Mouse (Mus musculus): ENCODE results near the gene Gatad2b. TPM values are rescaled to one million over a fixed set of nuclear protein-coding genes. Genes with fewer than 3 reads are reported as not detected.
"Not testable (repeated sequence)": the region's sequence is repeated elsewhere in the genome, so short reads cannot be mapped to it uniquely, and the experiment has no call there.

Gatad2b gene
- polyA plus RNA-seq, 1 experiment = 0.37 TPM

- Histone ChIP-seq H3K9me3 (ENCODE audit: control insufficient read depth, low read length) (no peaks in the 10 kb centered on the region), H3K36me3 (ENCODE audit: control insufficient read depth) (peaks cover 69% of the 10 kb centered on the region), H3K27me3 (ENCODE audit: control insufficient read depth) (no peaks in the 10 kb centered on the region), H3K4me1 (ENCODE audit: control insufficient read depth) (peaks cover 2% of the 10 kb centered on the region; the same call in 1 of the 2 replicates), H3K4me3 (replicated peaks) (no peak overlapping the region)
- TF ChIP-seq TAL1 (IDR thresholded peaks at IDR 0.05; ENCODE audit: low read length) = no peak
Measured at GRCm38 (mm10) chr3:90275286-90275685, 17.7 kb upstream of the Gatad2b start.

GRCm38 (mm10) chr3:90276858-90277257, 16.1 kb upstream of the Gatad2b start:
- no peak for TF ChIP-seq GATA1 (IDR thresholded peaks at IDR 0.05; ENCODE audit: low read length)
- no peak for TF ChIP-seq TAL1 (IDR thresholded peaks at IDR 0.05; ENCODE audit: low read length)
- H3K36me3 ChIP-seq (ENCODE audit: control insufficient read depth) = peaks cover 65% of the 10 kb centered on the region

GRCm38 (mm10) chr3:90277793-90278192, 15.2 kb upstream of the Gatad2b start:
- Histone ChIP-seq H3K9me3 (ENCODE audit: control insufficient read depth, low read length) (no peaks in the 10 kb centered on the region), H3K4me1 (ENCODE audit: control insufficient read depth) (peaks cover 2% of the 10 kb centered on the region; the same call in 1 of the 2 replicates), H3K4me3 (replicated peaks) (no peak overlapping the region), H3K36me3 (ENCODE audit: control insufficient read depth) (peaks cover 56% of the 10 kb centered on the region), H3K27me3 (ENCODE audit: control insufficient read depth) (no peaks in the 10 kb centered on the region)
- no peak for TF ChIP-seq TAL1 (IDR thresholded peaks at IDR 0.05; ENCODE audit: low read length)
- TF ChIP-seq GATA1 (IDR thresholded peaks at IDR 0.05; ENCODE audit: low read length) = no peak

More at GRCm38 (mm10) chr3:90276858-90277257, 16.1 kb upstream of the Gatad2b start:
- Histone ChIP-seq H3K27me3 (ENCODE audit: control insufficient read depth) (no peaks in the 10 kb centered on the region), H3K9me3 (ENCODE audit: control insufficient read depth, low read length) (no peaks in the 10 kb centered on the region), H3K4me3 (replicated peaks) (no peak overlapping the region), H3K4me1 (ENCODE audit: control insufficient read depth) (peaks cover 2% of the 10 kb centered on the region; the same call in 1 of the 2 replicates)

- Histone ChIP-seq H3K27me3 (ENCODE audit: control insufficient read depth) (no peaks in the 10 kb centered on the region), H3K4me3 (replicated peaks) (no peak overlapping the region), H3K4me1 (ENCODE audit: control insufficient read depth) (peaks cover 2% of the 10 kb centered on the region; the same call in 1 of the 2 replicates), H3K9me3 (ENCODE audit: control insufficient read depth, low read length) (no peaks in the 10 kb centered on the region), H3K36me3 (ENCODE audit: control insufficient read depth) (peaks cover 54% of the 10 kb centered on the region)
- no peak for TF ChIP-seq GATA1 (IDR thresholded peaks at IDR 0.05; ENCODE audit: low read length)
- no peak for TF ChIP-seq TAL1 (IDR thresholded peaks at IDR 0.05; ENCODE audit: low read length)
Measured at GRCm38 (mm10) chr3:90278211-90278610, 14.8 kb upstream of the Gatad2b start.

GRCm38 (mm10) chr3:90279216-90279615, 13.8 kb upstream of the Gatad2b start:
- TF ChIP-seq GATA1 (IDR thresholded peaks at IDR 0.05; ENCODE audit: low read length) (no peak), TAL1 (IDR thresholded peaks at IDR 0.05; ENCODE audit: low read length) (no peak)
- peaks cover 44% of the 10 kb centered on the region for H3K36me3 ChIP-seq (ENCODE audit: control insufficient read depth)
- H3K4me3 ChIP-seq (replicated peaks) = no peak overlapping the region
- H3K9me3 ChIP-seq (ENCODE audit: control insufficient read depth, low read length) = no peaks in the 10 kb centered on the region
- H3K27me3 ChIP-seq (ENCODE audit: control insufficient read depth) = no peaks in the 10 kb centered on the region
- H3K4me1 ChIP-seq (ENCODE audit: control insufficient read depth) = peaks cover 2% of the 10 kb centered on the region; the same call in 1 of the 2 replicates

- H3K4me1 ChIP-seq (ENCODE audit: control insufficient read depth) = peaks cover 2% of the 10 kb centered on the region; the same call in 1 of the 2 replicates
- H3K36me3 ChIP-seq (ENCODE audit: control insufficient read depth) = peaks cover 43% of the 10 kb centered on the region
- no peaks in the 10 kb centered on the region for H3K9me3 ChIP-seq (ENCODE audit: control insufficient read depth, low read length)
- H3K27me3 ChIP-seq (ENCODE audit: control insufficient read depth) = no peaks in the 10 kb centered on the region
- no peak overlapping the region for H3K4me3 ChIP-seq (replicated peaks)
- TF ChIP-seq GATA1 (IDR thresholded peaks at IDR 0.05; ENCODE audit: low read length) (no peak), TAL1 (IDR thresholded peaks at IDR 0.05; ENCODE audit: low read length) (no peak)
Measured at GRCm38 (mm10) chr3:90279743-90280142, 13.2 kb upstream of the Gatad2b start.

GRCm38 (mm10) chr3:90280708-90281107, 12.3 kb upstream of the Gatad2b start:
- H3K4me3 ChIP-seq (replicated peaks) = no peak overlapping the region
- no peaks in the 10 kb centered on the region for H3K9me3 ChIP-seq (ENCODE audit: control insufficient read depth, low read length)
- TF ChIP-seq TAL1 (IDR thresholded peaks at IDR 0.05; ENCODE audit: low read length) = no peak
- TF ChIP-seq GATA1 (IDR thresholded peaks at IDR 0.05; ENCODE audit: low read length) = no peak
- H3K27me3 ChIP-seq (ENCODE audit: control insufficient read depth) = no peaks in the 10 kb centered on the region
- H3K4me1 ChIP-seq (ENCODE audit: control insufficient read depth) = peaks cover 2% of the 10 kb centered on the region; the same call in 1 of the 2 replicates
- peaks cover 38% of the 10 kb centered on the region for H3K36me3 ChIP-seq (ENCODE audit: control insufficient read depth)

- Histone ChIP-seq H3K4me3 (replicated peaks) (no peak overlapping the region), H3K36me3 (ENCODE audit: control insufficient read depth) (peaks cover 12% of the 10 kb centered on the region), H3K4me1 (ENCODE audit: control insufficient read depth) (no peaks in the 10 kb centered on the region), H3K9me3 (ENCODE audit: control insufficient read depth, low read length) (no peaks in the 10 kb centered on the region), H3K27me3 (ENCODE audit: control insufficient read depth) (no peaks in the 10 kb centered on the region)
- TF ChIP-seq TAL1 (IDR thresholded peaks at IDR 0.05; ENCODE audit: low read length) (no peak), GATA1 (IDR thresholded peaks at IDR 0.05; ENCODE audit: low read length) (no peak)
Measured at GRCm38 (mm10) chr3:90284150-90284549, 8.8 kb upstream of the Gatad2b start.

- peaks cover 20% of the 10 kb centered on the region for H3K4me1 ChIP-seq (ENCODE audit: control insufficient read depth)
- not testable (repeated sequence) for H3K36me3 ChIP-seq (ENCODE audit: control insufficient read depth); H3K27me3 ChIP-seq (ENCODE audit: control insufficient read depth); H3K9me3 ChIP-seq (ENCODE audit: control insufficient read depth, low read length); H3K4me3 ChIP-seq (replicated peaks)
Measured at GRCm38 (mm10) chr3:90289403-90289802, 3.6 kb upstream of the Gatad2b start.

- no peaks in the 10 kb centered on the region for H3K27me3 ChIP-seq (ENCODE audit: control insufficient read depth)
- H3K36me3 ChIP-seq (ENCODE audit: control insufficient read depth) = peaks cover 6% of the 10 kb centered on the region
- H3K9me3 ChIP-seq (ENCODE audit: control insufficient read depth, low read length) = no peaks in the 10 kb centered on the region
- H3K4me1 ChIP-seq (ENCODE audit: control insufficient read depth) = peaks cover 31% of the 10 kb centered on the region
- TF ChIP-seq GATA1 (IDR thresholded peaks at IDR 0.05; ENCODE audit: low read length) (no peak), TAL1 (IDR thresholded peaks at IDR 0.05; ENCODE audit: low read length) (no peak)
- no peak overlapping the region for H3K4me3 ChIP-seq (replicated peaks)
Measured at GRCm38 (mm10) chr3:90290602-90291001, 2.4 kb upstream of the Gatad2b start.

Data from erythroblast, embryonic 14.5 days (primary cell).